Mouse (Mus musculus) midbrain, postnatal 0 days (tissue): Measurements from ENCODE around the gene Myo1b. TPM values are rescaled to one million over a fixed set of nuclear protein-coding genes. Genes with fewer than 3 reads are reported as not detected.

Experiments used
- ATAC-seq: fragments of 200-750 bp; cut with Nextera tagmentation; 2 replicates; pipeline ENCODE4 v1.8.0; 2017; ENCODE audit warnings: moderate number of reproducible peaks, mild to moderate bottlenecking, moderate TSS enrichment, moderate library complexity; ENCODE audit not compliant: low FRiP score
- DNase-seq: peaks from one replicate; pipeline ENCODE4 v3.0.0-alpha.2; 2015; ENCODE audit warnings: low spot score
- H3K27ac ChIP-seq: fragments of 300-500 bp; sonication (generic); 2 replicates; pipeline ENCODE4 v1.5.1; 2014; ENCODE audit warnings: low read depth, mild to moderate bottlenecking, low read length, mixed read lengths
- H3K27me3 ChIP-seq: fragments of 300-500 bp; sonication (generic); 2 replicates; pipeline ENCODE4 v1.6.1; 2014; ENCODE audit warnings: low read length, control low read depth, mixed read lengths; ENCODE audit not compliant: insufficient read depth
- H3K36me3 ChIP-seq: fragments of 300-500 bp; sonication (generic); 2 replicates; pipeline ENCODE4 v1.6.1; 2014; ENCODE audit warnings: low read length, control low read depth, mixed read lengths; ENCODE audit not compliant: insufficient read depth
- H3K4me1 ChIP-seq: fragments of 300-500 bp; sonication (generic); 2 replicates; pipeline ENCODE4 v1.6.1; 2014; ENCODE audit warnings: mild to moderate bottlenecking, control low read depth, antibody characterized with exemption, low read length, mixed read lengths; ENCODE audit not compliant: insufficient read depth
- H3K4me2 ChIP-seq: fragments of 300-500 bp; sonication (generic); 2 replicates; pipeline ENCODE4 v1.6.1; 2014; ENCODE audit warnings: low read depth, mild to moderate bottlenecking, low read length, mixed read lengths; ENCODE audit not compliant: poor library complexity, severe bottlenecking
- H3K4me3 ChIP-seq: fragments of 300-500 bp; sonication (generic); 2 replicates; pipeline ENCODE4 v1.5.1; 2014; ENCODE audit warnings: low read depth, mild to moderate bottlenecking, low read length, moderate library complexity
- H3K9ac ChIP-seq: fragments of 300-500 bp; sonication (generic); replicated peaks from 2 replicates; pipeline ENCODE4 v1.6.1; 2014; ENCODE audit warnings: mild to moderate bottlenecking, low read length, moderate library complexity, mixed read lengths; ENCODE audit not compliant: poor library complexity, severe bottlenecking
- H3K9me3 ChIP-seq: fragments of 300-500 bp; sonication (generic); 2 replicates; pipeline ENCODE4 v1.6.1; 2016; ENCODE audit warnings: low read length, control low read depth
- CTCF ChIP-seq: IDR thresholded peaks from 2 replicates; pipeline ENCODE4 v1.5.1; 2016; ENCODE audit warnings: antibody characterized with exemption, mild to moderate bottlenecking
- WGBS: fragments of 180-500 bp; shearing (Covaris S2); extraction: QIAGEN DNeasy Blood & Tissue Kit; methylation state at CpG from one replicate; pipeline ENCODE4 v1.1.7; 2014; 5-methylcytosine and 5-hydroxymethylcytosine counted together
- polyA plus RNA-seq: library from polyadenylated mRNA; unstranded; fragments of >200 nt; fragmentation: Nextera tagmentation; extraction: Ambion mirVana; gene quantifications from 2 replicates; pipeline ENCODE4 v1.2.1, GENCODE M21; 2015
- total RNA-seq: library from RNA; depleted of rRNA; stranded (reverse); fragments of >200 nt; gene quantifications from 2 replicates; pipeline ENCODE4 v1.2.3, GENCODE M21; 2014

Gene Myo1b
- total and polyA plus RNA-seq, 2 experiments from 2014 or later: 33.5 to 41.0 TPM

DNA sequence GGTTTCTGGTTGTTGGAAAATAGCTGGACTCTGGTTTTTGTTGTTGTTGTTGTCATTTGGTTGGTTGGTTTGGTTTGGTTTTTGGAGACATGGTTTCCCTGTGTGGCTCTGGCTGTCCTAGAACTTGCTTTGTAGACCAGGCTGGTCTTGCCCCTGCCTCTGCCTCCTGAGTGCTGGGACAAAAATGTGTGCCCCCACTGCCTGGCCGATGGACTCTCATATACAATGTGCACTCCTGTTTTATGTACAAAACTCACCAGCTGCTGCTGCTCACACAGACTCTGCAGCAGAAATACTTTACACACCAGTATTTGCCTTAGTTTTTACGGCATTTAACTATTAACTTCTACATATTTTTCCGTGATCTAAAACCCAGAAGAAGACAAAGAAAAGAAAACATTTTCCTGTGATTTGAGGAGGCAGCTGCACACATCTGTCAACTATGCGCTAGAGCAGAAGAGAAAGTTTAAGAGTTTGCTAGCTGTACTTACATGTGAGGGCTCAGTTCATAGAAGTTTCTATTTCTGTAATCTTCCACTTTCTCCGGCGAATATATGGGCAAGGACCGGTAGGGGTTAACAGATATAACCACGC, 52.9 kb downstream of the Myo1b start:
- Histone ChIP-seq H3K9me3 (no peaks in the 10 kb centered on the region), H3K4me1 (no peaks in the 10 kb centered on the region), H3K4me2 (no peak overlapping the region), H3K9ac (no peak overlapping the region), H3K36me3 (no peaks in the 10 kb centered on the region), H3K4me3 (no peak overlapping the region), H3K27me3 (no peaks in the 10 kb centered on the region), H3K27ac (no peak overlapping the region)
- TF ChIP-seq CTCF: no peak
- DNase-seq (no peak), ATAC-seq (no peak)
- 91% methylated on average over 8 of the region's 8 CpGs for WGBS

DNA sequence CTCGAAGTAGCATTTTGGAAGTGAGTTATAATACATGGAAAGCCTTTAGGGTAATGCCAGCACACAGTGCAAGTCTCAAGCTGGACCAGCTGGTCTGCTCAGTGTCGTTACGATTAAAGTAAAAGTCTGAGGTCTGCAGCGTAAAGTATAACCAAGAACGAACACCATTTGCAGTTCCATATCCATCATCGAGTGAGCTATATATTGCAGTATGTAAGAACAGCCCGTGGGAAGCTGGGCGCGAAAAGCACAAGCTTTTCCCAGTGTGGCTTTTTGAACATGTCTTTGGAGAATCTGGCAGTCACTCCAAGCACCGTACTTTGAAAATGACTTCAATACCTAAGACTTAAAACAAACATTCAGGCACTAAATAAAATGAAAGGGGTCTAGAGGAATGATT, 55.0 kb downstream of the Myo1b start:
- H3K4me1 ChIP-seq: no peaks in the 10 kb centered on the region
- no peaks in the 10 kb centered on the region for H3K9me3 ChIP-seq
- no peak for DNase-seq
- 88% methylated on average over 10 of the region's 10 CpGs for WGBS
- no peak overlapping the region for H3K9ac ChIP-seq
- H3K27me3 ChIP-seq: no peaks in the 10 kb centered on the region
- H3K4me3 ChIP-seq: no peak overlapping the region
- no peak for TF ChIP-seq CTCF
- ATAC-seq: no peak
- H3K4me2 ChIP-seq: no peak overlapping the region
- no peaks in the 10 kb centered on the region for H3K36me3 ChIP-seq
- no peak overlapping the region for H3K27ac ChIP-seq

DNA sequence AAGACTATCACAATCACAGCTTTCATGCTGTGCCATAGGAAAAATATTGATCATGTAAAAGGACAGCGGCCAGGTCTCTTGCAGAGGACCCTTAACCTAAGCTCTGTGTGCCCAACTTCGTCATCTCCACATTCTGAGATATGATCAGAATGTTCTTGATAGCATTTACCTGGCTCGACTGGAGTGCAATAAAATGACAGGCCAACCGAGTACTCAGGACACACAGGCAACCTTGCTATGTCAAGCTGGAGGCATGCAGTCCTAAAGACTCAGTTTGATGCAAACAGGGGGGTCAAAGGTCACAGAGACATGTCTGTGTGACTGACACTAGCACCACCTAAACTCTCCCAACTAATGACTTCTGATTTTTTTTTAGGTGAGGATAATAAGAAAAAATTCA, 58.9 kb downstream of the Myo1b start:
- Histone ChIP-seq H3K27ac (no peak overlapping the region), H3K4me2 (no peak overlapping the region), H3K9me3 (no peaks in the 10 kb centered on the region), H3K4me3 (no peak overlapping the region), H3K9ac (no peak overlapping the region), H3K36me3 (no peaks in the 10 kb centered on the region), H3K4me1 (no peaks in the 10 kb centered on the region), H3K27me3 (no peaks in the 10 kb centered on the region)
- no peak for TF ChIP-seq CTCF
- ATAC-seq (no peak), DNase-seq (no peak)
- 87% methylated on average over 4 of the region's 4 CpGs for WGBS

- Histone ChIP-seq H3K9me3 (no peaks in the 10 kb centered on the region), H3K27me3 (no peaks in the 10 kb centered on the region), H3K9ac (no peak overlapping the region), H3K4me2 (no peak overlapping the region), H3K27ac (no peak overlapping the region), H3K36me3 (no peaks in the 10 kb centered on the region), H3K4me3 (no peak overlapping the region), H3K4me1 (no peaks in the 10 kb centered on the region)
- 84% methylated on average over 11 of the region's 11 CpGs for WGBS
- ATAC-seq (no peak), DNase-seq (no peak)
- no peak for TF ChIP-seq CTCF
Observed at GRCm38 (mm10) chr1:51856245-51856915, 59.5 kb downstream of the Myo1b start.

- no peak overlapping the region for H3K9ac ChIP-seq
- TF ChIP-seq CTCF: no peak
- H3K27me3 ChIP-seq: no peaks in the 10 kb centered on the region
- 68% methylated on average over 10 of the region's 10 CpGs for WGBS
- DNase-seq (no peak), ATAC-seq (no peak)
- H3K27ac ChIP-seq: no peak overlapping the region
- H3K4me2 ChIP-seq: no peak overlapping the region
- no peak overlapping the region for H3K4me3 ChIP-seq
- H3K9me3 ChIP-seq: no peaks in the 10 kb centered on the region
- H3K4me1 ChIP-seq: no peaks in the 10 kb centered on the region
- no peaks in the 10 kb centered on the region for H3K36me3 ChIP-seq
Observed at GRCm38 (mm10) chr1:51855541-51856244, 60.2 kb downstream of the Myo1b start.

DNA sequence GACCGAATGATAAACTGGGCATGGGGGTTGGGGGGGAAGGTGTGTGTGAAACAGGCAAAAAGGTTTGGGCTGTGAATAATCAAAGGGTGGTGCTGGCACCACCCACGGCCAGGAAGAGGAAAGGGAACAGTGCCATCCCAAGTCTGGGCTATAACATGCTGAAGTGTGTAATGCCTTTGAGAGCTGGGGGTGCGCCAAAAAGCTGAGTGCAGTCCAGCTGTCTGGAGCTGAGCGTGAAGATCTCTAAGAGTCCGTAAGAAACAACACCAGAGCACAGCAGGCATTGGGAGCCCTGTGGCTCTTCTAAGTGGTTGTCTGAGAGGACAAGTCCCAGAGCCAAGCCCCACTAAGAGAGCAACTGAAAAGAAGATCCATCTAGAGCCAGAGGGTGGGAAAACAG, 63.6 kb downstream of the Myo1b start:
- no peak for ATAC-seq
- peak; percentile 33 for DNase-seq
- Histone ChIP-seq H3K4me2 (no peak overlapping the region), H3K9me3 (no peaks in the 10 kb centered on the region), H3K27me3 (no peaks in the 10 kb centered on the region), H3K9ac (no peak overlapping the region), H3K4me1 (no peaks in the 10 kb centered on the region), H3K27ac (no peak overlapping the region), H3K36me3 (no peaks in the 10 kb centered on the region), H3K4me3 (no peak overlapping the region)
- no peak for TF ChIP-seq CTCF
- WGBS: 64% methylated on average over 5 of the region's 5 CpGs
